Mouse (Mus musculus): ENCODE results near the gene Olfr70. TPM values are rescaled to one million over a fixed set of nuclear protein-coding genes. Genes with fewer than 3 reads are reported as not detected.

Gene Olfr70
- polyA plus RNA-seq, 1 experiment from 2014 or later: not detected

DNA sequence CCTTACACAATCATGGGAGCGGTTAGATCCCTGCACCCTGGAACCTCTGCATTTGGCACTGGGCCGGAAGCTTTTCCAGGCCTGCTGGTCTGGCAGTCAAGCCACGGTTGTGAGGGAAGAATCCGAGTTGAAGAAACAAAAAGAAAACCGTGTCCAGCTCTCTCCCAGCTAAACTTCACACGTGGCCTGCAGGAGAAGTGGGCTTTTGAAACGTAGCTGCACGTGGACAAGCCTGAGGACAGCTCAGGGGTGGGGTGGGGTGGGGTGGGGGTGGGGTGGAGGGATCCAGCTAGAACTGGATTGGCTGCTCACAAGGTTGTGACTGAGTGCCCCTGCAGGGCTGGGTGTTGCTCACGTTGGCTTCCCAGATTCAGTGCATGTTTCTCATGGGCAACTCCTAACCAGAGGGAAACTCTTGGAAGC, 5.3 kb downstream of the Olfr70 start:
- Histone ChIP-seq H3K36me3 (ENCODE audit: control insufficient read depth, insufficient read depth) (no peaks in the 10 kb centered on the region), H3K27me3 (ENCODE audit: control insufficient read depth, insufficient read depth, low read length) (no peaks in the 10 kb centered on the region), H3K9ac (ENCODE audit: low read length) (0 out of 2 replicates have a peak overlapping the region, but pooled peaks have one; percentile 14), H3K9me3 (replicated peaks; ENCODE audit: control insufficient read depth, low read length) (no peaks in the 10 kb centered on the region), H3K4me1 (ENCODE audit: control insufficient read depth, insufficient read depth, low read length) (peaks cover 19% of the 10 kb centered on the region), H3K4me3 (ENCODE audit: low read length) (no peak overlapping the region), H3K27ac (ENCODE audit: low read length) (0 out of 2 replicates have a peak overlapping the region, but pooled peaks have one; percentile 6), H3K4me2 (ENCODE audit: low read depth, low read length) (no peak overlapping the region)
- ATAC-seq (replicated peaks; ENCODE audit: extremely low read depth, insufficient read depth, low FRiP score): peak; percentile 65; the same call in 1 of the 2 replicates
- WGBS: 11% methylated on average over 9 of the region's 9 CpGs

DNA sequence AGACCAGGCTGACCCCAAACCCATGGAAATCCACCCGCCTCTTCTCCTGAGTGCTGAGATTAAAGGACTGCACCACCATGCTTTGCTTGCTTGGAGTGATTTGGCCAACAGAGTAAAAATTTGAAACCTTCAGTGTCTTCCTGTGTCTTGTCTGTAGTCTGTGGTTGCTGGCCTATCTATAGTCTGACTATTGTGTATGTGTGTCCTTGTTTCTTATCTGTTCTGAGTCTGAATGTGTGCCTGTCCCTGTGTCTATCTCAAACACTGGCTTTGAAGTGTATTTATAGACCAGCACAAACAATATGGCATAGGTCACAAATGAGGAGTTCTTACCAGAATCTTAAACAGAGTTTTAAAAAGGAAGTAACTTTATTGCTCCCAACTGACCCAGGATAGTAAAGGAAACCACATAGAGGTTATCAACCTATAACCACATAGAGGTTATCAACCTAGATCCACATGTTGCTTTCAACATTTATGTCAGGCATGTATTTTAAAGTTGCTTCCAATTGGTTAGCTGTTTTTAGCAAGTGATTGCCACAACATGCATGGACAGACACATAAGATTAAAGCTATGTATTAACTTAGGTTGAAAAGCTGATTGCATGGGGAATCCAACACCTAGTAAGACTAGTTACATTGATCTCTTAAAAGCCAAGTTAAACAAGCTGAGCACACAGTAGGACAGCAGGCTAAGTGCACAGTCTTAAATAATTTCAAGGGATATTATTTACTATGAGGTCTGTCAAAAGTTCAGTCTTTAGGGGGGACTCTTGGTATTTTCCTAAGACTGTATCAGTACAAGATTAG, 6.0 kb downstream of the Olfr70 start:
- no peak overlapping the region for H3K27ac ChIP-seq (ENCODE audit: low read length)

DNA sequence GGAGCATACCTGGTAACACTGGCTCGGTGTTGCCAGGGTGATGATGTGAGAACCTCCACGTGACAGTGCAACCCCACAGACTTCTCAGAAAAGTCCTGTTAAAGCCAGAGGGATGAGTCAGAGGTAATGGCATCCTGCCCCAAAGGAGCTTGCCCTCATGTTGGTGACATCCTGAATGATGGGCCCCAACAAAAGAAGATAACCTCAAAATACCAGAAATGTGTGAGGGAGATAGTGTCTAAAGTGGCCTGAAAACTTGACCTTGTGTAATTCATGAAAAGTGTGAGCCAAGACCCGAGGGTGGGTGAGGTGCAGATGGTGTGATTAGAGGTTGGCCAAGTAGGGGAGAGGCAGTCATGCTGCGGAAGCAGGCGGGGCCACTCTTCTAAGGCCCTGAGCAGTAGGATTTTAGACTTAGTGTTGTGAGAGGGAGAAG, 6.8 kb downstream of the Olfr70 start:
- no peak overlapping the region for H3K27ac ChIP-seq (ENCODE audit: low read length)
- ATAC-seq (replicated peaks; ENCODE audit: extremely low read depth, insufficient read depth, low FRiP score): peak; percentile 61
- H3K4me1 ChIP-seq (ENCODE audit: control insufficient read depth, insufficient read depth, low read length): peaks cover 19% of the 10 kb centered on the region
- H3K4me2 ChIP-seq (ENCODE audit: low read depth, low read length): no peak overlapping the region
- no peaks in the 10 kb centered on the region for H3K9me3 ChIP-seq (replicated peaks; ENCODE audit: control insufficient read depth, low read length)
- no peak overlapping the region for H3K4me3 ChIP-seq (ENCODE audit: low read length)
- no peaks in the 10 kb centered on the region for H3K27me3 ChIP-seq (ENCODE audit: control insufficient read depth, insufficient read depth, low read length)
- no peaks in the 10 kb centered on the region for H3K36me3 ChIP-seq (ENCODE audit: control insufficient read depth, insufficient read depth)
- no peak overlapping the region for H3K9ac ChIP-seq (ENCODE audit: low read length)
- 45% methylated on average over 5 of the region's 5 CpGs for WGBS

More for the DNA sequence above, 6.0 kb downstream of the Olfr70 start:
- Histone ChIP-seq H3K4me2 (ENCODE audit: low read depth, low read length) (no peak overlapping the region), H3K27me3 (ENCODE audit: control insufficient read depth, insufficient read depth, low read length) (no peaks in the 10 kb centered on the region), H3K36me3 (ENCODE audit: control insufficient read depth, insufficient read depth) (no peaks in the 10 kb centered on the region), H3K9ac (ENCODE audit: low read length) (0 out of 2 replicates have a peak overlapping the region, but pooled peaks have one; percentile 14), H3K9me3 (replicated peaks; ENCODE audit: control insufficient read depth, low read length) (no peaks in the 10 kb centered on the region), H3K4me3 (ENCODE audit: low read length) (no peak overlapping the region), H3K4me1 (ENCODE audit: control insufficient read depth, insufficient read depth, low read length) (peaks cover 19% of the 10 kb centered on the region)
- WGBS: 79% methylated on average over 1 of the region's 1 CpGs
- no peak for ATAC-seq (replicated peaks; ENCODE audit: extremely low read depth, insufficient read depth, low FRiP score)

DNA sequence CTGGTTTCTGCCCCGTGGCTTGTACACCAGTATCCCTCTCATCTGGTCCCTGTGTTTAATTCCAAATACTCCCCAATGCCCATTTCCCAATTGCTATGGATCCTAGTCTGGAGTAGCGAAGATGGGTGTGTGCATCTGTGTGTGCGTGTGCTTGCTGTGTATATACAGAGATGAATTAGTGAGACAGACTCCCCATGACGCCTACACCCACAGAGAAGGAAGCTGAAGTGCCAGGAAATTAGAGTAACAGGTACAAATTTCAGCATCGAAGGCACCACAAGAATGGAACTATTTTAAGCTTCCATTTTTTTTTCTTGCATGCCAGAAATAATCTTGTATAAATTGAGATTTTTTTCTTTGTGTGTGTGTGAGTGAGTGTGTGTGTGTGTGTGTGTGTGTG, 9.6 kb downstream of the Olfr70 start:
- no peak overlapping the region for H3K9ac ChIP-seq (ENCODE audit: low read length)
- H3K9me3 ChIP-seq (replicated peaks; ENCODE audit: control insufficient read depth, low read length): no peaks in the 10 kb centered on the region
- no peaks in the 10 kb centered on the region for H3K36me3 ChIP-seq (ENCODE audit: control insufficient read depth, insufficient read depth)
- H3K4me2 ChIP-seq (ENCODE audit: low read depth, low read length): no peak overlapping the region
- H3K27ac ChIP-seq (ENCODE audit: low read length): no peak overlapping the region
- peaks cover 19% of the 10 kb centered on the region for H3K4me1 ChIP-seq (ENCODE audit: control insufficient read depth, insufficient read depth, low read length)
- no peak overlapping the region for H3K4me3 ChIP-seq (ENCODE audit: low read length)
- ATAC-seq (replicated peaks; ENCODE audit: extremely low read depth, insufficient read depth, low FRiP score): no peak
- WGBS: 67% methylated on average over 5 of the region's 5 CpGs
- no peaks in the 10 kb centered on the region for H3K27me3 ChIP-seq (ENCODE audit: control insufficient read depth, insufficient read depth, low read length)

DNA sequence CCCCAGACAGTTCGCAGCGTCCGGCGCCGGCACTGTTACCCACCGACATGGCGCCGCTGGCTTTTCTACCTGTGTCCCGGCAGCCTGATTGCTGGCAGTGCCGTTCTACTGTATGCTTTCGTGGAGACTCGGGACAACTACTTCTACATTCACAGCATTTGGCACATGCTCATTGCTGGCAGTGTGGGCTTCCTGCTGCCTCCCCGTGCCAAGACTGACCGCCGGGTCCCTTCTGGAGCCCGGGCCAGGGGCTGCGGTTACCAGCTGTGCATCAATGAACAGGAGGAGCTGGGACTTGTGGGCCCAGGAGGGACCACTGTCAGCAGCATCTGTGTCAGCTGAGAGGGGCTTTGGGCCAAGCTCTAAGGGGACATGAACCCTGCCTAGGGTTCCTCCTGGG, 10.6 kb downstream of the Olfr70 start:
- Histone ChIP-seq H3K4me2 (ENCODE audit: low read depth, low read length) (no peak overlapping the region), H3K9ac (ENCODE audit: low read length) (no peak overlapping the region), H3K27me3 (ENCODE audit: control insufficient read depth, insufficient read depth, low read length) (no peaks in the 10 kb centered on the region), H3K36me3 (ENCODE audit: control insufficient read depth, insufficient read depth) (no peaks in the 10 kb centered on the region), H3K4me1 (ENCODE audit: control insufficient read depth, insufficient read depth, low read length) (peaks cover 13% of the 10 kb centered on the region), H3K9me3 (replicated peaks; ENCODE audit: control insufficient read depth, low read length) (no peaks in the 10 kb centered on the region), H3K4me3 (ENCODE audit: low read length) (no peak overlapping the region), H3K27ac (ENCODE audit: low read length) (no peak overlapping the region)
- ATAC-seq (replicated peaks; ENCODE audit: extremely low read depth, insufficient read depth, low FRiP score): no peak
- 91% methylated on average over 17 of the region's 17 CpGs for WGBS

DNA sequence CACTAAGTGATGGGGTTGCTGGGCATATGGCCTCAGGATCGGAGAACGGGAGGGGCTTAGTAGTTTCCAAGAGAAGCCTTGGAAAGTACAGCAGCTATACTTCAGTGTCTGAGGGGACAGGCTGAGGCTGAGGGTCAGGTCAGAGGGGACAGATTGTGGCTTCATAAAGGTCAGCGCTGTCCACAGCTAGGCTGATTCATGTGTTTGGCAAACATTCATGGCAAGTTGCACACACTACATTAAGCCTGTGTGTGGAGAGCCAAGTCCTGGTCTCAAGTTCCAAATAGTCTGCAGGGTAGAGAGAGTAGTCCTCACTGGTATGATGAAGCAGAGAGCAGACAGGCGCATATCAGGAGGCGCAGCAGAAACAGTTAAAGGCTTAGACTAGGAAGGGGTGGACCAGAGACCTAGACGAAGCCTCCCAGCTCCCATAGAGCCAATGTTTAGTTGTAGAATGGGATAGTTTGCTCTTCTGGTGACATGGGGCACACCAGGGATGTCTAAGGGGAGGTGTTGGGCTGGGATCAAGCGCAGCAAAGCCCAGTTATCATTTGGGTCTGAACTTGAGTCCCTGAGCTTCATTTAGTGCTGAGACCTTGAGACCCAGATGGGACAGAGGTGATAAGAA, 21.1 kb downstream of the Olfr70 start:
- Histone ChIP-seq H3K27ac (ENCODE audit: low read length) (no peak overlapping the region), H3K4me3 (ENCODE audit: low read length) (no peak overlapping the region), H3K36me3 (ENCODE audit: control insufficient read depth, insufficient read depth) (0 out of 2 replicates have a peak, but pooled peaks cover 2% of the 10 kb centered on the region), H3K4me2 (ENCODE audit: low read depth, low read length) (no peak overlapping the region), H3K27me3 (ENCODE audit: control insufficient read depth, insufficient read depth, low read length) (no peaks in the 10 kb centered on the region), H3K9ac (ENCODE audit: low read length) (no peak overlapping the region), H3K4me1 (ENCODE audit: control insufficient read depth, insufficient read depth, low read length) (no peaks in the 10 kb centered on the region), H3K9me3 (replicated peaks; ENCODE audit: control insufficient read depth, low read length) (no peaks in the 10 kb centered on the region)
- ATAC-seq (replicated peaks; ENCODE audit: extremely low read depth, insufficient read depth, low FRiP score): no peak
- 85% methylated on average over 7 of the region's 7 CpGs for WGBS

DNA sequence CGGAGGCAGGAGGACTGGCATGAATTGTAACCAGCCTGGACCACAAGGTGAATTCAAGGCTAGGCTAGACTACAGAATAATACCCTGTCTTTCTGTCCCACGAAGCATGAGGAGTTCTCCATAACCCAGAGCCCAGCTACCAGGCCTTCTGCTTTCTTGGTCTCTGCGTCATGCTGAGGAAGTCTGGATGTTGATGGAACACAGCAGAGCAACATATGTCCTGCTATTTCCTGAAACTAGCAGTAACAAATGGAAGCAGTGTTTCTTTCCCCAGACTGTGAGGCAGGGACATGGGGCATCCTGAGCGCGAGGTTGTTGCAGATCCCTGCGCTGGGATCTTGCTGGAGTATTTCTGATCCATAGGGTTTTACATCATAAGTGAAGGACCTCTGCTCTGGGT, 22.1 kb downstream of the Olfr70 start:
- Histone ChIP-seq H3K27me3 (ENCODE audit: control insufficient read depth, insufficient read depth, low read length) (no peaks in the 10 kb centered on the region), H3K4me3 (ENCODE audit: low read length) (no peak overlapping the region), H3K9ac (ENCODE audit: low read length) (no peak overlapping the region), H3K9me3 (replicated peaks; ENCODE audit: control insufficient read depth, low read length) (no peaks in the 10 kb centered on the region), H3K27ac (ENCODE audit: low read length) (no peak overlapping the region), H3K4me1 (ENCODE audit: control insufficient read depth, insufficient read depth, low read length) (no peaks in the 10 kb centered on the region), H3K4me2 (ENCODE audit: low read depth, low read length) (no peak overlapping the region), H3K36me3 (ENCODE audit: control insufficient read depth, insufficient read depth) (0 out of 2 replicates have a peak, but pooled peaks cover 2% of the 10 kb centered on the region)
- ATAC-seq (replicated peaks; ENCODE audit: extremely low read depth, insufficient read depth, low FRiP score): no peak
- WGBS: 89% methylated on average over 6 of the region's 6 CpGs

DNA sequence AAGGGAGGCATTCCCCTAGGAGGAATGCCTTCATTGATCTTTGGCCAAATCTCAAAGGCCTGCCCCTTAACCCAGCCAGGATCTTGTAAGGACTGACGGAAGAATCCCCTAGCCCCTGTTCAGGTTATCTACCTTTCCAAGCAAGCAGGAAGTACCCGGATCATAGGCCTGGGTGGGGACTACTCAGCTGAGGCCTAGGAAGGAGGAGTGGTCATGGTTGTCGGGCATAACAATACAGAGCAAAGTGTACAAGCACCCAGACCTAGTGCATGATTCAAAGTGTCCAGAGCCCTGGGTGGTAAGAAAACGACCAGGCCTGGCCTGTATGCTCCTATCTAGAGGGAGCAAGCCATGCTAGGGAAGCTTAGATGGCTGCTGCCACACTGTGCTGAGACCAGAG, 25.0 kb downstream of the Olfr70 start:
- no peak overlapping the region for H3K9ac ChIP-seq (ENCODE audit: low read length)
- ATAC-seq (replicated peaks; ENCODE audit: extremely low read depth, insufficient read depth, low FRiP score): no peak
- H3K4me3 ChIP-seq (ENCODE audit: low read length): no peak overlapping the region
- peaks cover 3% of the 10 kb centered on the region; the same call in 1 of the 2 replicates for H3K4me1 ChIP-seq (ENCODE audit: control insufficient read depth, insufficient read depth, low read length)
- H3K36me3 ChIP-seq (ENCODE audit: control insufficient read depth, insufficient read depth): no peaks in the 10 kb centered on the region
- H3K27ac ChIP-seq (ENCODE audit: low read length): no peak overlapping the region
- no peak overlapping the region for H3K4me2 ChIP-seq (ENCODE audit: low read depth, low read length)
- WGBS: 78% methylated on average over 4 of the region's 4 CpGs
- H3K9me3 ChIP-seq (replicated peaks; ENCODE audit: control insufficient read depth, low read length): no peaks in the 10 kb centered on the region
- H3K27me3 ChIP-seq (ENCODE audit: control insufficient read depth, insufficient read depth, low read length): no peaks in the 10 kb centered on the region

DNA sequence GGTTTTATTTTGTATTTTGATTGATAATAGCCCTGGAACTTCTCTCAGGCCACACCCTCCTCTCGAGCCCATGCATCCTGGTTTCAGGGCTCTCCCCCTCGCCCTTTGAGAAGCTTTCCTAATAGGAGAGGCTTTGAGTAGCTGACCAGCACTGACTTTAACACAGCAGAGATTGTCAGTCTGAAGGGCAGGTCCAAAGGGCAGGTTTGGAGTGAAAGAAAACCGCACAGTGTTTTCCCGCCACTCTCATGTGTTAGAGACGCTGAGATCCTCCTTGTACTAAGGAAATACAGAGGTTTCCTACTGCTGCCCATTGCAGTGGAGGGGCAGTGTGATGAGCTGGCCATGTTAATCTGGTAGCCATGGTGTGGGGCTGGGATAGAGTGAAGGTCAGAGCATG, 25.6 kb downstream of the Olfr70 start:
- Histone ChIP-seq H3K27me3 (ENCODE audit: control insufficient read depth, insufficient read depth, low read length) (no peaks in the 10 kb centered on the region), H3K27ac (ENCODE audit: low read length) (no peak overlapping the region), H3K4me2 (ENCODE audit: low read depth, low read length) (no peak overlapping the region), H3K4me1 (ENCODE audit: control insufficient read depth, insufficient read depth, low read length) (peaks cover 7% of the 10 kb centered on the region), H3K4me3 (ENCODE audit: low read length) (no peak overlapping the region), H3K9me3 (replicated peaks; ENCODE audit: control insufficient read depth, low read length) (no peaks in the 10 kb centered on the region), H3K36me3 (ENCODE audit: control insufficient read depth, insufficient read depth) (no peaks in the 10 kb centered on the region), H3K9ac (ENCODE audit: low read length) (no peak overlapping the region)
- ATAC-seq (replicated peaks; ENCODE audit: extremely low read depth, insufficient read depth, low FRiP score): no peak
- WGBS: 80% methylated on average over 5 of the region's 5 CpGs

Data from heart, embryonic 16.5 days (tissue).